Mouse (Mus musculus) ES-E14 (cell line): ENCODE results near the gene Mlf1.

Source experiments
- HCFC1 ChIP-seq: IDR thresholded peaks from 2 replicates; pipeline ENCODE4 v1.6.1; 2012; ENCODE audit warnings: low read length, inconsistent platforms, borderline replicate concordance; ENCODE audit not compliant: insufficient read depth
- MAFK ChIP-seq: IDR thresholded peaks from 2 replicates; pipeline ENCODE4 v1.6.1; 2014; ENCODE audit warnings: mild to moderate bottlenecking, low read depth, low read length, inconsistent platforms; ENCODE audit not compliant: insufficient read depth
- ZNF384 ChIP-seq: IDR thresholded peaks from 2 replicates; pipeline ENCODE4 v1.6.1; 2012; ENCODE audit warnings: low read depth, low read length, inconsistent platforms

DNA sequence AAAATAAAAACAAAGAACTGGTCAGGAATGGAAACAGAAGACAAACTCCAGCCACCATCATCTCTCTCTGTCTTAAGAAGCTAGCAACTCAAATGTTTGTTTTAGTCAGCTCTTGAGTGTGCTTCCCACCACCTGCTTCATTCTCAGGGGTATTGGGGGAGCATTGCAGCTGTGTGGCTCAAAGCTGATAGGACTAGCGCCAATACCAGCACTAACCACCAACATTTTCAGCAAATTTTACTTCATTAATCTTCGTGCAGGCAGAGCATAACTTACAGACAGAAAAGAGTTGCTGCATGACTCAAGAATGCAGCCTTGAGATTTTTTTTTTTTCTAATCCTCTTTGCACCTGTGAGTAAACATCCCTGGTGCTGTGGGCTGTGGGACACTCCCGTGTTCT is 34.3 kb upstream of the Mlf1 start:
- no peak for TF ChIP-seq ZNF384
- TF ChIP-seq MAFK, result no peak
- no peak for TF ChIP-seq HCFC1
